Mouse (Mus musculus) cortical plate, adult 2 months (tissue): ENCODE measurements around the gene Armc5. TPM values are rescaled to one million over a fixed set of nuclear protein-coding genes. Genes with fewer than 3 reads are reported as not detected.

Experiments
- H3K27ac ChIP-seq: fragments of 200-500 bp; 2 replicates; pipeline ENCODE4 v1.5.1; 2012; ENCODE audit warnings: low read length, control low read depth, inconsistent platforms; ENCODE audit not compliant: insufficient read depth
- H3K4me1 ChIP-seq: fragments of 200-500 bp; 2 replicates; pipeline ENCODE4 v1.6.1; 2011; ENCODE audit warnings: low read length; ENCODE audit not compliant: control insufficient read depth, insufficient read depth
- H3K4me3 ChIP-seq: fragments of 200-500 bp; 2 replicates; pipeline ENCODE4 v1.5.1; 2011; ENCODE audit warnings: mild to moderate bottlenecking, low read length, control low read depth; ENCODE audit not compliant: insufficient read depth
- CTCF ChIP-seq: fragments of 200-500 bp; IDR thresholded peaks from 2 replicates; pipeline ENCODE4 v1.5.1; 2011; ENCODE audit warnings: mild to moderate bottlenecking, control low read depth, low read length; ENCODE audit not compliant: insufficient read depth; ENCODE audit errors: extremely low read depth
- POLR2A ChIP-seq: fragments of 200-500 bp; IDR thresholded peaks from 2 replicates; pipeline ENCODE4 v1.6.1; 2011; ENCODE audit warnings: mild to moderate bottlenecking, low read length, control low read depth; ENCODE audit not compliant: insufficient read depth; ENCODE audit errors: extremely low read depth
- polyA plus RNA-seq: library from polyadenylated mRNA; depleted of rRNA; stranded (reverse); fragments of >200 nt; gene quantifications from 2 replicates; pipeline ENCODE4 v1.2.3, GENCODE M21; 2012

Gene Armc5
- polyA plus RNA-seq, 1 experiment = 13.0 TPM

GRCm38 (mm10) chr7:128245547-128245946 lies 8.4 kb downstream of the Armc5 start:
- no peak overlapping the region for H3K27ac ChIP-seq

GRCm38 (mm10) chr7:128246496-128247391 lies 9.6 kb downstream of the Armc5 start, which contains the start of gene Tgfb1i1:
Gene Tgfb1i1 (plus strand): TSS chr7:128246812.
- Histone ChIP-seq H3K4me3 (peak within 1 kb of the TSS; percentile 62), H3K4me1 (no peaks in the 10 kb centered on the region), H3K27ac (peak within 1 kb of the TSS; percentile 82)
- TF ChIP-seq CTCF (no peak), POLR2A (peak; percentile 68; the same call in 1 of the 2 replicates)

More at GRCm38 (mm10) chr7:128245547-128245946, 8.4 kb downstream of the Armc5 start:
- Histone ChIP-seq H3K4me3 (no peak overlapping the region), H3K4me1 (no peaks in the 10 kb centered on the region)
- TF ChIP-seq CTCF (no peak), POLR2A (no peak)

GRCm38 (mm10) chr7:128247443-128247842 lies 10.3 kb downstream of the Armc5 start:
- Histone ChIP-seq H3K4me3 (peak overlapping the region; percentile 62), H3K27ac (peak overlapping the region; percentile 82; the same call in 1 of the 2 replicates), H3K4me1 (peaks cover 2% of the 10 kb centered on the region)
- TF ChIP-seq POLR2A = no peak
- TF ChIP-seq CTCF = peak; percentile 73

GRCm38 (mm10) chr7:128248081-128249042 lies 11.2 kb downstream of the Armc5 start:
- Histone ChIP-seq H3K4me1 (peaks cover 2% of the 10 kb centered on the region), H3K27ac (no peak overlapping the region), H3K4me3 (no peak overlapping the region; the same call in 1 of the 2 replicates)
- no peak for TF ChIP-seq CTCF
- TF ChIP-seq POLR2A = no peak

GRCm38 (mm10) chr7:128249998-128250397 lies 12.9 kb downstream of the Armc5 start:
- Histone ChIP-seq H3K27ac (no peak overlapping the region), H3K4me1 (peaks cover 2% of the 10 kb centered on the region), H3K4me3 (no peak overlapping the region)
- TF ChIP-seq POLR2A = no peak
- no peak for TF ChIP-seq CTCF

- H3K27ac ChIP-seq = no peak overlapping the region
- H3K4me3 ChIP-seq = no peak overlapping the region
- no peak for TF ChIP-seq POLR2A
- no peak for TF ChIP-seq CTCF
- H3K4me1 ChIP-seq = peaks cover 2% of the 10 kb centered on the region
Measured at GRCm38 (mm10) chr7:128251946-128252345, 14.8 kb downstream of the Armc5 start.

- Histone ChIP-seq H3K4me1 (peaks cover 2% of the 10 kb centered on the region), H3K27ac (no peak overlapping the region), H3K4me3 (no peak overlapping the region)
- TF ChIP-seq POLR2A (no peak), CTCF (no peak)
Measured at GRCm38 (mm10) chr7:128252609-128253008, 15.5 kb downstream of the Armc5 start.

- TF ChIP-seq CTCF (no peak), POLR2A (no peak)
Measured at GRCm38 (mm10) chr7:128254978-128255377, 17.8 kb downstream of the Armc5 start.

GRCm38 (mm10) chr7:128255757-128256156 lies 18.6 kb downstream of the Armc5 start:
- Histone ChIP-seq H3K4me1 (peaks cover 2% of the 10 kb centered on the region), H3K27ac (no peak overlapping the region), H3K4me3 (no peak overlapping the region)
- TF ChIP-seq POLR2A = no peak
- no peak for TF ChIP-seq CTCF

More at GRCm38 (mm10) chr7:128254978-128255377, 17.8 kb downstream of the Armc5 start:
- peaks cover 2% of the 10 kb centered on the region for H3K4me1 ChIP-seq
- no peak overlapping the region for H3K4me3 ChIP-seq
- H3K27ac ChIP-seq = no peak overlapping the region
